Mouse (Mus musculus) ovary, postnatal 14 days (tissue): ENCODE results near the gene 1500009L16Rik.

Source experiments
- DNase-seq: peaks from one replicate; pipeline ENCODE4 v3.0.0; 2022; ENCODE audit warnings: low spot score

Gene 1500009L16Rik

DNA sequence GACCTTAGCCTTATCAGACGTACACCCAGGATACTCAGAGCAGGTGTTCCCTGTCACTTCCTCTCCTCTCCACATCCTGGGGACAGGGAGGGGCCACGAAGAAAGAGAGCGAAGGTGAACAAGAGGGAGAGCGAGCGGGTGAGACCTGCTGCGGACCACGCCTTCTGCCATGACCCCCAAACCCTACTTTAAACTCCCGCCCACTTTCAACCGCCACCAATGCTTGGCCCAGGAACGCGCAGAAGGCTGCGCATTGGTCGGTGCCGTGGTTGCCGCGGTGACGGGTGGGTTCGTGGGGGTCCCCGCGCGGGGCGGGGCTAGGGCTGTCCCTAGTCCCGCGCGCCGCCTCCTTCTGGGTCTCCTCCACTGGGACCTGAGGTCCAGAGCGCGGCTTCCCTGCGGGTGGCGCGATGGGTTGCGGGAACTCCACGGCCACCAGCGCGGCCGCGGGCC is at the start of gene 1500009L16Rik:
Gene 1500009L16Rik, plus strand, starts transcription at position 287 of the 453 bp plus-strand sequence.
- peak; percentile 46 for DNase-seq

DNA sequence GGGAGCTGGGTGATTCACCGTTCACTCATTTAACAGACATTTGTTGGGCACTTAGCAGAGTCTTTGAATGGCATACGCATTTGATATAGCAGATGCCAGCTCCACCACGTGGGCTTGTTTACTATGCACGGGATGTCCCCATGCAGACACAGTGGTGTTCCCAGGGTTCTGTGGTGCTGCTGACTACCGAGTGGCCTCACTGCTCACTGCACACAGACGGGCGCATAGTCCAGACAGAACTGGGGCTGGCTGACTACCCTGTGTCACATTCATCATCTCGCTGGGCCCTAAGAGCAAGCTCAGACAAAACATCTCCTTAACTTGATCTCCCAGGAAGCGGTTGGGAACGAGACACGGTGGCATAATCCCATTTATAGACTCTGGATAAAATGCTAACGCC is 41.3 kb upstream of the 1500009L16Rik start:
- no peak for DNase-seq

DNA sequence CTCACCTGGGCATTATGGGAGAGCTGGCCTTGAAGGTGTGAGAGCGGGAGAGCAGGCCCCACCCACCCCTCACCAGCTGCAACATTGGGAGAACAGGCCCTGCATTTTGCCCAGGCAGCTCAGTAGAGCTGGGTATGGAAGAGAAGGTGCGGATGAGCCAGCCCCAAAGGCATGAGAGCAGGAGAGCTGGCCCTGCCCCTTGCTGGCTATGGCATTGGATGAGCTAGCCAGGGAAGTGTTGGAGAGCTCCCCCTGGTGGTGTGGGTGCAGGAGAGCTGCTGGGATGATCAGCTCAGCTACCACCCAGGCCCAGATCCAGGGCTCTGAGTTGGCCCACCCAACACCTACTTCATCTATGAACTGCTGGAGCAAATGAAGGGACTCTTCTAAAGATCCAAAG is 34.5 kb upstream of the 1500009L16Rik start:
- no peak for DNase-seq

DNA sequence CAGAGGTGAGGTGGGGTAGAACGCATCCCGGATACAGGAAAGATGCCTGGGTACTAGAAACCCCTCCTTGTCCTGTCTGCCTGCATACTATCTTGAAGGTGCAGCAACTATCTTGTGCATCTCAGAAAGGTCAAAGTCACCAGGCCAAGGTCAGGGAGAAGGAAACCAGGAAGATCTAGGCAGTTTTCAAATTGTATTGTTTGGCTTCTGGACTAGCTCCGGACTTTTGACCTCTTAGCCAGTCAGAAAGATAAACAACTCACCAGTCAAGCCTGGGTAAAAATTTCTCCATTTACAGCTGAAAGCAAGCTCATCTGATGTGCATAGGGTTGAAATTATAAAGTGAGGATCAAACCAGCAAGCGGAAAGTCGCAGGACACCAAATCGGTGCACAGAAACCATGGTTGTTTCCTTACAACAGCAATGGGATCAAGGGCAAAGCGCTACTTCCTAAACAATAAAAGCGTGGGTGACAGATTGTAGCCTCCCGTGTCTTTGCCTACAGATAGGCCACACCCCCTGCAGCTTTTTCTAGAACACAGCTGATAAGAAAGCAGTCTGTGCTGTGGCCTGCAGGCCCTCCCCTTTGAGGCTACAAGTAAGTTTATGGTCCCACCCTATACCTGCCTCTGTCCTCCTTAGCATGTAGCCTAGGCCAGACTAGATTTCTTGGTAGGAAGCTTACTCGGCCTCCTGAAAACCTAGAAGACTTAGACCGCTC is 30.3 kb upstream of the 1500009L16Rik start:
- DNase-seq, result no peak

DNA sequence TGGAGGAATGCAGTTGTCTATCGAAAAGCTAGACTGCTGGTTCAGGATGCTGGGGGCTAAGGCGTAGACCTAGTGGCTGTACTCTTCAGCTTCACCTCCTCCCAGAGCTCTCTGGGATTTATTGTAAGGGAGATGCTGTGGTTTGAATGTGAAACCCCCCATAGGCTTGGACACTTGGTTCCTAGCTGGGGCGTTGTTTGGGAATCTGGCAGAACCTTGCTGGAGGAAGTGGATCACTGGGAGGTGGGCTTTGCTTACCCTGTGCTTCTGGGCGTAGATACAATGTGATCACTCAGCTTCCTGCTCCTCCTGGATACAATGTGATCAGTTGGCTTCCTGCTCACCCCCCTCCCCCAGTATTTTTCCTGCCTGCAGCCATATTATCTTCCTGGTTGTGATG is 26.4 kb upstream of the 1500009L16Rik start:
- no peak for DNase-seq

DNA sequence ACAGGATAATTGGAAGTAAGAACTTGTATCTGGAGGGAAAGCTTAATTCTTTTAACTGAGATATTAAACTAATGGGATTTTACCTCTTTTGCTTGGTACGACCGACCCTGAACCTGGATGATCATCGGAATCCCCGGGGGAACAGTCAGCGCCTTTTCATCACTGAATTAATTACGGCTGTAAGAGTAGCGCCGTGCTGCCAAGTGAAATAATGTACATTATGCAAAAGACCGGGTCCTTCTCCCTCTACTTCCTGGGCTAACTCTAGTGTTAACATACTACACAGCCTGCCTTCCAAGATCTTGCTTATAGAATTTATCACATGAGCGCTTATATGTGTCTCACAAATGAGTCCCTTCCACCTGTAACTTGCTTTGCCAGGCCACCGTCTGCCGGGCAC is 16.0 kb upstream of the 1500009L16Rik start:
- DNase-seq, result no peak

DNA sequence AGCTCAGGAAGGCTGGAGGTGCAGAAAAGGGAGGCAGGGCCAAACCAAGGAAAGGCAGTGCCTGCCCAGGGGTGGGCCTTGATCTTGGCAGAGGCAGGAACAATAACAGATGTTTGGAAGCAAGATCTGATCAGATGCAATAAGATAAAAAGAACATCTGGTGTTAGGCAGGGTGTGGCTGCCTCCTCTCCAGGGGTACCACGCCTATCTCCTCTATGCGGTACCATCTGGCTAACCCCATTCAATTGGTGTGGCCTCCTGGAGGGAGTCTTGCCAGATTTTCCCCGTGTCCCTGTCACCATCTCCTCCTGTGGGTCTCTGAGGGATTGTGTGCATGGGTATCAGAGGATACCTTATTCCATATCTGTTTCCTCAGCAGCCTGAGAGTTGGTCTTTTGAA is 12.7 kb upstream of the 1500009L16Rik start:
- no peak for DNase-seq

DNA sequence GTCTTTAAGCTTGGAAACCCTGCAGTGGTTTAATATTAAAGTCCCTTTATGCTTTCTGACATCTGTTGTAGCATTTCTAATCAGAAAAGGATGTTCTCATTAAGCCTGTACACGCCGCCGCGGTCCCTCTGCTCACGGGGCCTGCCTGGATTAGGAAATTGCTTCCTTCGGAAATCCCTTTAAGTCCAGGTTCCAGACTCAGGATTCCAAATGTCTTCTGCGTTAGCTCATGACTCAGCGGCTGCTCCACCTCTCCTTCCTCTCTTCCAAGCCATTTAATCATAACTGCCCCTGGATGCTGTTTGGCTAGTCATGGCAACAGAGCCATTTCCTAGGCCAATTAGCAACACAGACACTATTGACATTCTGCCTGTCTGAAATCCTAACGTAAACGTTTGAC is 10.9 kb upstream of the 1500009L16Rik start:
- DNase-seq, result no peak

DNA sequence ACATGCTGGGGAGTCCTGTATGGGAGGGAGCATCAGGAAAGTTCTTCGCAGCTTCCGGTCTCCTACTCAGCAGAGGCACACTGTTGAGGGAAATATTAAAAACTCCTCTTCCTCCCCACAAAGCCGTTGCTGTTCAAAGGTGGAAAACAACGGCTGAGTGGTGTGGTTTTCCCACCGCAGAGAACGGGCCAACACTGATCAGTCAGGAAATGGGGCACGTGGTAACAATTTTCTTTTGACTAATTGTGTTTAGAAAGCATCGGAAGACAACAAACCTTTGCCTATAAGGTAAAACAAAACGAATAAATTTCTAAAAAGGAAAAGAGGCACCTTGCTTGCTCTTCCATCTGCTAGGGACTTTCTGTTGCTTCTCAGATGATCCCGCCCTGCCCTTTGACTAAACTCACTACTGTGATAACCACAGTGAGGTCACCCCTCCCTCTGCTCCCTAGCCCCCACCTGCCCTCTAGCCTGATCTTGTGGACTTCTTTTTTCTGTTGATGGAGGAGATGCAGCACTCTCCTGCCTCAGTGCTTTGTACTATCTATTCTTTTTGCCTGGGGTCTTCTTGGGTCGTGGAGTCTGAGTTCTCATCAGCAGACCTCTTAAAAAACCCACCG is 3.7 kb upstream of the 1500009L16Rik start:
- no peak for DNase-seq

DNA sequence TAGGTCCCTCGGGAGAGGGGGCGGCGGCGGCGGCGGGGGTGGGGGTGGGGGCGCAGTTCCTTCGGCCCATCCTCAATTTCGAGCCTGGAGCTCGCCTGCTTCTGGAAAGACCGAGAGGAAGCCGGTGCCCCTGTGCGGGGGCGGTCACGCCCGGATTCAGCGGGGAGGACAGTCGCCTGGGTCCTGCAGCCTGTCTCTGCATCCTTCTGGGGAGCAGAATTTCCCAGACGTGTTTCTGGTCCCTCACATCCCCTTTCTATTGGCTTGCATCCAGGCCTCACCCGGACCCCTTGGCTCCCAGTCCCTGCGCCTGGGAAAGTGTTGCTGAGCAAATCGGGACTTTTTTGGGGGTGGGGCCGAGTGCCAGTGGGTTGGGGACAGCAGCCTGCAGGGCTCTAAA is 390 bp downstream of the 1500009L16Rik start:
- DNase-seq, result no peak

DNA sequence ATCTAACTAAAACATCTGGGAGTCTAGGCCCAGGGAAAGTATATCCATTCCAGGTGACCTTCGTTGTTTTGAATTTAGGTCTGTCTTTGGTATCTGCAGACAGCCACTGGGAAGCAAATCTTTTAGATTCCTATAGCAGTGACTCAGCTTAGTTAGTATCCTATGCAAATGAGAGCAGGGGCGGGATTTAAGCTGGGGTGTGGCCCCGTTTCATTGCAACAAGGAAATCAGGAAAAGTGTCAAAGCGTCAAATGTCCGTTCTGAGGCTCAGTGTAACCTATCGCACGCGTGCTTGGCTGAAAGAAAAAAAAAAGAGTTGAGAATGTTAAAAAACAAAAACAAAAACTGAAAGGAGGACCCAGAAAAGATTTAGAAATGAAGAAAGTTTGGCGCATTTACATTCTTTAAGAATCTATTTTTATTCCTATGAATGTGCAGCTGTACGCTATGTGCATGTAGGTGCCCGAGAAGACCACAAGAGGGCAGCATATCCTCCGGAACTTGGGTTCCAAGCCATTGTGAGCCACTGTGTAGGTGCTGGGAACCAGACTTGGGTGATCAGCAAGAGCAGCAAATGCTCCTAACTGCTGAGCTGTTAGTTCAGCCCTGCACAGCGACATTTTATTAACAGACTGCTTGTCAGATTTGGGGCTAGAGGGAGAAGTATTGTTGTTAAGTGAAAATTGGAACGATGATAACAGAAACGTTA is 1.8 kb downstream of the 1500009L16Rik start:
- DNase-seq, result no peak

DNA sequence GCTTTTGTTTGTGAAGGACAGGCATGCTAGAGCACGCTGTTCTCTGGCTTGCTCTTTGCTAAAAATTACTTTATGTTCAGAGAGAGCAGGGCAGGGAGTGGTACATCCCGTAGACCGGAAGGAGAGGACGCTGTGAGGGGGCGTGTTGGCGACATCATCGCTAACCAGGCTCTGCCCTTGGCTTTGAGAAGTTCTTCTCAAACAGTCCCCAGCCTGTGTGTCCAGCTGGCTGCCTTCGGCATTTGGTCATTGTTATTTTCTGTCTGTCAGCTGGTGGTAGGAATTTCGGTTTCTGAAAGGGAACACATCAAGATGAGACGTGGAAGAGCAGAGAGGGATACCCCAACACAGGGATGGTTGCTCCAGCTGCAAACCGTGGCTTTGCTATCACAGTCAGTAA is 3.5 kb downstream of the 1500009L16Rik start:
- no peak for DNase-seq

DNA sequence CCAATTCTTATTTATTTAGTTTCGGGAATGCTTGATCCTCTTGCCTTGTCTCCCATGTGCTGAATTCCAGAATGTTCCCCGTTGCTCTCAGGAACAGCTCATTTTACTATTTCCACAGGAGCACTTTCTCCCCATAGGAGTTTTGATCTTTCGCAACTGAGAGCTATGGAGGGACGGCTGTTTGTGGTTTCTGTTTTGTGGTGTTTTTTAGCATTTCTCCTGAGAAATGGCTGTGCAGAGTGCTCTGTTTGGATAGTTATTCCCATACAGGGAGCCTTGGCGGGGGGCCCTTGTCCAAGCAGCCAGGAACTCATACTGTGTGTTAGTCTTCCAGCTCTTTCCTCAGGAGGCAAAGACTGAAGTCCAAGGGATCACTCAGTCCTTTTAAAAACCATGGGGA is 5.2 kb downstream of the 1500009L16Rik start:
- DNase-seq, result no peak

DNA sequence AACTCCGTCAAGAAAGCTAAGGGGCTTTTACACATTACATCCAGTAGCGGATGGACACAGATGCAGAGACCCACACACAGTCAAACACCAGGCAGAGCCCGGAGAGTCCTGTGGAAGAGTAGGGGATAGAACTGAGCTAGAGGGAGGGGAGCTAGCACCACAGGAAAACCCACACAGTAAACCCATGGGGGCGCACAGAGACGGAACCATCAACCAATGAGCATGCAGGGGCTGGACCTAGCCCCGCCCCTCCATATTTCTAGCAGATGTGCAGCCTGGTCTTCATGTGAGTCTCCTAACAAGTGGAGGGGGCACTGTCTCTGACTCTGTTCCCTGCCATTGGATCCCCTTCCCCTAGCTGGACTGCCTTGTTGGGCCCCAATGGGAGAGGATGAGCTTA is 5.9 kb downstream of the 1500009L16Rik start:
- DNase-seq, result no peak

DNA sequence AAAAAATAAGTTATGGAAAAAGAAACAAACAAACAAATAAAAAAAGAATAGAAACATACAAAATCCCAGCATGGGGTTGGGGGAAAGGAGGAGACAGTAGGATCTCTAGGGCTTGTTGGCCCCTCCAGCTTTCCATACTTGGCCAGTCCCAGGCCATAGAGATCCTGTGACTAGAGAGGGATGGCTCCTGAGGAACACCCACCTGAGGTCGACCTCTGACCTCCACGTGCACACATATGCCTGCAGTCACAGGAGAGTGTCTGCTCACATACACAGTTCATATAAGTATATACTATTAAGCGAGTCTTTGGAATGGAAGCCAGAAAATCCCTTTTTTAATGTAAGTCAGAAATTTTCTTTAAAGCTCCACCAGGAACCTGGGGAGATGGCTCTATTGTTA is 6.4 kb downstream of the 1500009L16Rik start:
- no peak for DNase-seq

DNA sequence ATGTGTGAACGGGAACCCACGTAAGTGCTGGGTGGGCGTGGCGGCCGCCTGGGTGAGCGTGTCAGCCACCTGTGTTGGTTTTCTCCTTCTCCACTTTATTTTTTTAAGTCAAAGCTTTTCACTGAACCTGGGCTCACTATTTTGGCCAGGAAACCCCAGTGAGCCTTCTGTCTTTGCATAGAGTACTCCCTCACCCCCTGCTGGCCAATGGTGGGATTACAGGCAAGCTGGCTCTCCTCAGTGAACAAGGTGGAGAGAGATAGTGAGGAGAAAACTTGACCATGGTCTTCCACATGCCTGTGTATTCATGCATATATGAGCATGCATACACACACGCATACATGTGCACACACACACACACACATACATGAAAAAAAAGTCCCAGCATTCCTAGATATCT is 6.8 kb downstream of the 1500009L16Rik start:
- peak; percentile 94 for DNase-seq

DNA sequence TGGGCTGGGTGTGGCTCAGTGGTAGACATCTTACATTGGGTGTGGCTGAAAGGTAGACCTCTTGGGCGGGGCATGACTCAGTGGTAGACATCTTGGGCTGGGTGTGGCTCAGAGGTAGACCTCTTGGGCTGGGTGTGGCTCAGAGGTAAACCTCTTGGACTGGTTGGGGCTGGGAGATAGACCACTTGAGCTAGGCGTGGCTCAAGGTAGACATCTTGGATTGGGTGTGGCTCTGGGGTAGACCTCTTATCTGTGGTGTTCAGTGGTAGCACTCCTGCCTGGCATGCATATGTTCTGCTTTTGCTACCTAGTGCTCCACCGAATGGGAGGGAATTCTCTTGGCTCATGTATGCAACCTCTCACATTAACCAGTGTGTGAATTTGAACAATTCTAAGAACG is 11.1 kb downstream of the 1500009L16Rik start:
- DNase-seq, result no peak

DNA sequence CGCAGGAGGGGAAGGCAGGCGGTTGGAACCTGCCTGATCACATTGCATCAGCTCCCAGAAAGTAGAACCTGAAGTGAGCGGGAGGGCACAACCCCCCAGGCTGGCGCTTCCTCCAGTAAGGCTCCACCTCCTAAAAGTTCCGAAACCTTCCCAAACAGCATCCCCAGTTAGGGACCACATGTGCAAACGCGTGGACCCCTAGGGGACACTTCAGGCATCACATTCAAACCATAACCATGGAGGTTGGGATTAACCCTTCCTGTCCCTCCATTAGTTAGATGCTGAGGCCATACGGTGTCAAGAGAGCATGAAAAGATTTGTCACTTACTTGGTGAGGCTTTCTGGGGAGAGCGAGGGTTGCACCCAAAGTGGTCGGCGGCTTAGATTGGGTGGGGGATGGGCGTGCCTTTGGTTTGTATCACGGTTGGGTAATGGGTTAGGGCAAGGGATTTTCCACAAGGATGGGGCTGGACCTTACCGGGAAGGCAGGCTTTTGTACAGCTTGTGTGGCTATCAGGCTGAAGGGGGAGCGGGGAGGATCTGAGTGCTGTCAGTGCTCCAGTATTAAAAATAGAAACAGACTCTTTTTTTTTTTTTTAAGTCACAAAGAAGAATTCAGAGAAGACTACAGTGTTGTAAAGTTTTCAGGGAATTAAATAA is 16.5 kb downstream of the 1500009L16Rik start:
- no peak for DNase-seq

DNA sequence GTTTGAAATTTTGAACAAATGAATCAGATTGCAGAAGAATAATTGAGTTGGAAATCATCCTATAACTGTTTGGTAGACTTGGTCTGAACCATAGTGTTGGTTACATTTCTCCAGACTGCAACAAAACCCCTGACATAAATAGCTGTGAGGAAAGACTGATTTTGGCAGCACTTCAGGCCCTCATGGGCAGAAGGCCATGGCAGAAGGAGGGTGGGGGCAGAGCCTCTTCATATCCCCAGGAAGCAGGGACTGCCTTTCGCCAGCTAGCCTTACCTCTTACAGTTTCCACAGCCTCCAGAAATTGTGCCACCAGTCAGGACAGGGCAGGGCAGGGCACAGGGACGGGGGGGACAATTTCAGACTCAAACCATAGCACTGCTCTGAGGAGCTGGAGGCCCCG is 22.0 kb downstream of the 1500009L16Rik start:
- no peak for DNase-seq

DNA sequence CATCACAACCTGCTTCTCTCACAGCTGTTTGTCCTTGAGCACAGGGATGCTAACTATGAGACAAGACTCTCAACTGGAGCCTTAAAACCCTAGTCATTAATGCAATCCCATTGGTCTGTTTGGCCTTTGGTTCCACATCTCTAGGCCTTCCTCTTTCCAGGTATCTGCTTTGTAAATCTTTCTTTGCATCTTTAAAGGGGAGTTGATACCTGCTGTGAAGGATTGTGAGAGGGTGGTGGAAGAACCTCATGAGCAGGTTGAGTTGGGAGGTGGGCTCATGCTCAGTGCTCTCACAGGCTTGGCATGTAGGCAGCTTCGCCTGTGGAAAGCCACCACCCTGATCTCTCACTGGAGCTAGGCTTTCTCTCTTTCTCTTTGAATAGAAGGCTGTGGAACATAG is 30.4 kb downstream of the 1500009L16Rik start:
- no peak for DNase-seq

DNA sequence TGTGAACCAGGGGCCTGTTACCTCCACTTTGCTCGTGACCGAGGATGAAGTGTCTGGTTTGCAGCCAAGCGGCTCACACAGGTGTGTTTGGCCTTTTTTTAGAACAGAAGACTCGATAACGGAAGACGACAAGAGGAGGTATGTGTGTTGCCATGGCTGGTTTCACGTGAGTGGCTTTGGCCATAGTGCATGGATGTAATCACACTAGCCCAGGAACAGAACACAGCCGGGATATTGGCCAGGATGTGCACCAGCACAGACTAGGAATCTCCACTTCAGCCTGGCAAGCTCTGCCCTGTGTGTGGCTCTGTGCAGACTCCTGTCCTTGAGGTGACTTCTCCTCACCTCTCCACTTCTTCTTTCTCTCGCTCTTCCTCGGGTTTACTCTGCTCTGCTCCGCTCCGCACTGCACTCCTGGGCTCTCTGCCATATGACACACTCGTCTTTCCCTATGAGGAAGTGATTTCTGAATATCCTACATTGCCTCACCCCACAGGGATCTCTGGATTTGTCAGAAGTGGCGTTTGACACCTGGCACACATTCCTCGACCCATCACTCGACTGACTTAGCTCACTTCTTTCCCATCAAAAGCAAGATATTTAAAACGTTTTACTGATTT is 34.8 kb downstream of the 1500009L16Rik start:
- DNase-seq, result no peak

DNA sequence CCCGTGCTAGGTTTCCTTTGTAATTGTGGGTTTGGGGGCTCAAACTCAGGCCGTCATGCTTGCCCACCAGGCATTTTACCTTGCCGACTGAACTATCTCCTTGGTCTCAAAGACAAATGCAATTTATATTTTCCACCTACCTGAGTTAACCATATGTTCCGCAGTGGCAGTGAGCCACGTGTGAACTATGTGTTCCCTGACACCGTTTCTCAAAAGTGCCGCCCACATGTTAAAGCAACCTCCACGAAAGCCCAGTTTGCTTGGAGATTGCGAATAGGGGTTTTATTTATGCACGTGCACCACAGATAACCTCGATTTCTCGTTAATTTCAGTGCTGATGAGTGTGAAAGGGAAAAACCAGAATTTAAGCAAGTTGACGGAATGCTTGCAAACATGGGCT is 36.1 kb downstream of the 1500009L16Rik start:
- DNase-seq, result no peak
